Mouse (Mus musculus): Measurements from ENCODE around the gene Bad.

GRCm38 (mm10) chr19:6950613-6951153 lies 9.0 kb downstream of the Bad start:
- TF ChIP-seq GATA1 (IDR thresholded peaks at IDR 0.05; ENCODE audit: borderline replicate concordance, low read length) (no peak), FLI1 (IDR thresholded peaks at IDR 0.05; ENCODE audit: low read length) (no peak)
